Mouse (Mus musculus) heart, postnatal 0 days (tissue): ENCODE measurements around the gene Cadm4. TPM values are rescaled to one million over a fixed set of nuclear protein-coding genes. Genes with fewer than 3 reads are reported as not detected.
A peak's percentile ranks its signal among the peaks of the same experiment; 100 is the strongest.
"Not testable (repeated sequence)": the region's sequence is repeated elsewhere in the genome, so short reads cannot be mapped to it uniquely, and the experiment has no call there.

Source experiments
- ATAC-seq: fragments of 200-750 bp; cut with Nextera tagmentation; 2 replicates; pipeline ENCODE4 v1.8.0; 2017; ENCODE audit warnings: low read depth, moderate number of reproducible peaks, moderate library complexity; ENCODE audit not compliant: insufficient read depth
- DNase-seq: peaks from one replicate; pipeline ENCODE4 v3.0.0-alpha.2; 2016; ENCODE audit warnings: low spot score
- H3K27ac ChIP-seq: fragments of 300-500 bp; sonication (generic); 2 replicates; pipeline ENCODE4 v1.5.1; 2014; ENCODE audit warnings: low read depth, mild to moderate bottlenecking
- H3K27me3 ChIP-seq: fragments of 300-500 bp; sonication (generic); 2 replicates; pipeline ENCODE4 v1.6.1; 2014; ENCODE audit warnings: low read length, mixed read lengths; ENCODE audit not compliant: control insufficient read depth, insufficient read depth
- H3K36me3 ChIP-seq: fragments of 300-500 bp; sonication (generic); replicated peaks from 2 replicates; pipeline ENCODE4 v1.6.1; 2014; ENCODE audit warnings: low read length, mixed read lengths; ENCODE audit not compliant: control insufficient read depth, insufficient read depth
- H3K4me1 ChIP-seq: fragments of 300-500 bp; sonication (generic); 2 replicates; pipeline ENCODE4 v1.6.1; 2014; ENCODE audit warnings: antibody characterized with exemption; ENCODE audit not compliant: control insufficient read depth, insufficient read depth
- H3K4me2 ChIP-seq: fragments of 300-500 bp; sonication (generic); 2 replicates; pipeline ENCODE4 v1.6.1; 2014; ENCODE audit warnings: low read depth, mild to moderate bottlenecking, low read length, moderate library complexity
- H3K4me3 ChIP-seq: fragments of 300-500 bp; sonication (generic); 2 replicates; pipeline ENCODE4 v1.5.1; 2014; ENCODE audit warnings: low read depth, low read length
- H3K9ac ChIP-seq: fragments of 300-500 bp; sonication (generic); replicated peaks from 2 replicates; pipeline ENCODE4 v1.6.1; 2014; ENCODE audit warnings: low read depth, low read length, mixed read lengths
- H3K9me3 ChIP-seq: fragments of 300-500 bp; sonication (generic); replicated peaks from 2 replicates; pipeline ENCODE4 v1.6.1; 2016; ENCODE audit warnings: low read length; ENCODE audit not compliant: control insufficient read depth
- CTCF ChIP-seq: IDR thresholded peaks from 2 replicates; pipeline ENCODE4 v1.5.1; 2016; ENCODE audit warnings: antibody characterized with exemption, control low read depth, low read depth
- EP300 ChIP-seq: IDR thresholded peaks from 2 replicates; pipeline ENCODE4 v1.6.1; 2016; ENCODE audit warnings: antibody characterized with exemption, low read depth
- WGBS: fragments of 180-500 bp; shearing (Covaris S2); extraction: QIAGEN DNeasy Blood & Tissue Kit; methylation state at CpG from one replicate; pipeline ENCODE4 v1.1.7; 2014; 5-methylcytosine and 5-hydroxymethylcytosine counted together
- polyA plus RNA-seq: library from polyadenylated mRNA; unstranded; fragments of >200 nt; fragmentation: Nextera tagmentation; extraction: Ambion mirVana; gene quantifications from 2 replicates; pipeline ENCODE4 v1.2.1, GENCODE M21; 2015
- total RNA-seq: library from RNA; depleted of rRNA; stranded (reverse); fragments of >200 nt; gene quantifications from 2 replicates; pipeline ENCODE4 v1.2.3, GENCODE M21; 2014; ENCODE audit warnings: low replicate concordance

Cadm4 gene
- total and polyA plus RNA-seq, 2 experiments from 2014 or later: 4.2 to 30.5 TPM

GRCm38 (mm10) chr7:24480986-24481473 lies 793 bp upstream of the Cadm4 start:
- no peak overlapping the region for H3K27ac ChIP-seq
- 15% methylated on average over 14 of the region's 14 CpGs for WGBS
- H3K9ac ChIP-seq: no peak overlapping the region
- ATAC-seq (no peak), DNase-seq (no peak)
- peaks cover 35% of the 10 kb centered on the region for H3K27me3 ChIP-seq
- no peak for TF ChIP-seq EP300
- TF ChIP-seq CTCF: no peak
- no peaks in the 10 kb centered on the region for H3K36me3 ChIP-seq
- peak overlapping the region; percentile 62 for H3K4me3 ChIP-seq
- H3K4me1 ChIP-seq: peaks cover 6% of the 10 kb centered on the region; the same call in 1 of the 2 replicates
- H3K9me3 ChIP-seq: no peaks in the 10 kb centered on the region
- peak overlapping the region; percentile 88 for H3K4me2 ChIP-seq

GRCm38 (mm10) chr7:24482208-24483020 lies 591 bp downstream of the Cadm4 start:
- TF ChIP-seq CTCF (no peak), EP300 (no peak)
- Histone ChIP-seq H3K4me1 (peaks cover 6% of the 10 kb centered on the region; the same call in 1 of the 2 replicates), H3K4me3 (peak overlapping the region; percentile 62), H3K27ac (no peak overlapping the region), H3K4me2 (peak overlapping the region; percentile 88), H3K27me3 (peaks cover 35% of the 10 kb centered on the region), H3K36me3 (no peaks in the 10 kb centered on the region), H3K9ac (peak overlapping the region; percentile 64), H3K9me3 (no peaks in the 10 kb centered on the region)
- DNase-seq (no peak), ATAC-seq (no peak)
- 3% methylated on average over 22 of the region's 38 CpGs for WGBS

GRCm38 (mm10) chr7:24483291-24483690 lies 1.5 kb downstream of the Cadm4 start:
- not testable (repeated sequence) for H3K4me1 ChIP-seq, H3K9me3 ChIP-seq, DNase-seq, H3K4me3 ChIP-seq, H3K36me3 ChIP-seq, H3K9ac ChIP-seq, H3K27ac ChIP-seq, ATAC-seq, H3K4me2 ChIP-seq
- peaks cover 35% of the 10 kb centered on the region for H3K27me3 ChIP-seq
- 54% methylated on average over 6 of the region's 6 CpGs for WGBS

GRCm38 (mm10) chr7:24485481-24485880 lies 3.7 kb downstream of the Cadm4 start:
- WGBS: 67% methylated on average over 9 of the region's 9 CpGs
- Histone ChIP-seq H3K27me3 (peaks cover 31% of the 10 kb centered on the region), H3K9ac (no peak overlapping the region), H3K36me3 (no peaks in the 10 kb centered on the region), H3K4me1 (peaks cover 6% of the 10 kb centered on the region; the same call in 1 of the 2 replicates), H3K9me3 (no peaks in the 10 kb centered on the region), H3K4me3 (no peak overlapping the region), H3K4me2 (no peak overlapping the region), H3K27ac (no peak overlapping the region)
- DNase-seq (no peak), ATAC-seq (no peak)
- no peak for TF ChIP-seq EP300
- no peak for TF ChIP-seq CTCF

- 53% methylated on average over 9 of the region's 9 CpGs for WGBS
- ATAC-seq: no peak
- Histone ChIP-seq H3K9ac (no peak overlapping the region), H3K9me3 (no peaks in the 10 kb centered on the region), H3K36me3 (no peaks in the 10 kb centered on the region), H3K4me3 (no peak overlapping the region), H3K4me1 (peaks cover under 1% of the 10 kb centered on the region; the same call in 1 of the 2 replicates), H3K27me3 (peaks cover 19% of the 10 kb centered on the region), H3K27ac (no peak overlapping the region), H3K4me2 (no peak overlapping the region)
- TF ChIP-seq EP300: no peak
- no peak for TF ChIP-seq CTCF
- DNase-seq: no peak
Measured at GRCm38 (mm10) chr7:24486654-24487130, 4.9 kb downstream of the Cadm4 start.
